Mouse (Mus musculus) adrenal gland, postnatal 25 days (tissue): ENCODE measurements around the gene Azin2. TPM values are rescaled to one million over a fixed set of nuclear protein-coding genes. Genes with fewer than 3 reads are reported as not detected.

Experiments used
- DNase-seq: peaks from one replicate; pipeline ENCODE4 v3.0.0; 2021; ENCODE audit warnings: mixed read lengths
- total RNA-seq: library from RNA; stranded (reverse); gene quantifications from 2 replicates; pipeline ENCODE4 v1.2.3, GENCODE M21; 2021

Gene Azin2
- total RNA-seq, 1 experiment from 2014 or later = 44.8 TPM

- no peak for DNase-seq
Observed at GRCm38 (mm10) chr4:128977217-128977616, 15.0 kb upstream of the Azin2 start.

- no peak for DNase-seq
Observed at GRCm38 (mm10) chr4:128976577-128976976, 14.3 kb upstream of the Azin2 start.

- no peak for DNase-seq
Observed at GRCm38 (mm10) chr4:128974677-128975076, 12.4 kb upstream of the Azin2 start.

GRCm38 (mm10) chr4:128971065-128971694 is 8.9 kb upstream of the Azin2 start:
- DNase-seq = peak; percentile 85

- no peak for DNase-seq
Observed at GRCm38 (mm10) chr4:128970417-128970807, 8.2 kb upstream of the Azin2 start.

- no peak for DNase-seq
Observed at GRCm38 (mm10) chr4:128969607-128970416, 7.6 kb upstream of the Azin2 start.

GRCm38 (mm10) chr4:128969081-128969480 is 6.8 kb upstream of the Azin2 start:
- DNase-seq = no peak

GRCm38 (mm10) chr4:128966751-128967150 is 4.5 kb upstream of the Azin2 start:
- DNase-seq = no peak

GRCm38 (mm10) chr4:128962926-128963290 is 666 bp upstream of the Azin2 start:
- no peak for DNase-seq

GRCm38 (mm10) chr4:128961301-128962028 is 777 bp downstream of the Azin2 start:
- DNase-seq = no peak

GRCm38 (mm10) chr4:128959676-128960075 is 2.6 kb downstream of the Azin2 start:
- no peak for DNase-seq

GRCm38 (mm10) chr4:128958849-128959248 is 3.4 kb downstream of the Azin2 start:
- no peak for DNase-seq

- no peak for DNase-seq
Observed at GRCm38 (mm10) chr4:128958156-128958555, 4.1 kb downstream of the Azin2 start.

GRCm38 (mm10) chr4:128957155-128957911 is 4.9 kb downstream of the Azin2 start:
- no peak for DNase-seq

GRCm38 (mm10) chr4:128953851-128954250 is 8.4 kb downstream of the Azin2 start:
- DNase-seq = no peak

- DNase-seq = no peak
Observed at GRCm38 (mm10) chr4:128950461-128950860, 11.8 kb downstream of the Azin2 start.

GRCm38 (mm10) chr4:128949470-128950005 is 12.7 kb downstream of the Azin2 start:
- no peak for DNase-seq

- DNase-seq = peak; percentile 63
Observed at GRCm38 (mm10) chr4:128948137-128948674, 14.0 kb downstream of the Azin2 start.

GRCm38 (mm10) chr4:128947326-128947933 is 14.8 kb downstream of the Azin2 start:
- DNase-seq = no peak

GRCm38 (mm10) chr4:128946736-128947135 is 15.5 kb downstream of the Azin2 start:
- DNase-seq = no peak

- DNase-seq = no peak
Observed at GRCm38 (mm10) chr4:128942346-128942745, 19.9 kb downstream of the Azin2 start.
